Mouse (Mus musculus) midbrain, embryonic 12.5 days (tissue): ENCODE data around the gene Prdm4. TPM values are rescaled to one million over a fixed set of nuclear protein-coding genes. Genes with fewer than 3 reads are reported as not detected.

Experiments
- polyA plus RNA-seq: library from polyadenylated mRNA; unstranded; fragments of >200 nt; fragmentation: Nextera tagmentation; extraction: Ambion mirVana; gene quantifications from 2 replicates; pipeline ENCODE4 v1.2.1, GENCODE M21; 2016

The Prdm4 gene
- polyA plus RNA-seq, 1 experiment from 2014 or later, result 35.5 TPM

Other genes with a start within 250 kb of the Prdm4 start
- gene Pwp1, start 87.6 kb downstream of the Prdm4 start, polyA plus RNA-seq, result 79.3 TPM in 2 replicates
- gene Ascl4, start 10.5 kb upstream of the Prdm4 start, polyA plus RNA-seq, result 0.40 and 0.51 TPM in 2 replicates
- 187 and 190 TPM in 2 replicates for gene Rtcb, start 40.7 kb upstream of the Prdm4 start, polyA plus RNA-seq
- not detected in 2 replicates for gene Bpifc, start 94.8 kb upstream of the Prdm4 start, polyA plus RNA-seq
- 12.8 and 13.0 TPM in 2 replicates for gene Fbxo7, start 104.8 kb upstream of the Prdm4 start, polyA plus RNA-seq